Mouse (Mus musculus) forebrain, embryonic 11.5 days (tissue): ENCODE measurements at regions not wholly inside any gene's neighbourhood (a gene's known extent, or its start where the extent isn't known, plus 50 kb on each side); places are given as distances from the start of the nearest gene placed in this dataset.

ENCODE experiments used
- ATAC-seq: fragments of 200-750 bp; cut with Nextera tagmentation; replicated peaks from 2 replicates; pipeline ENCODE4 v1.8.0; 2017; ENCODE audit warnings: moderate TSS enrichment; ENCODE audit not compliant: low FRiP score
- DNase-seq: peaks from one replicate; pipeline ENCODE4 v3.0.0-alpha.2; 2017; ENCODE audit warnings: low spot score
- H3K27ac ChIP-seq: fragments of 300-500 bp; sonication (generic); 2 replicates; pipeline ENCODE4 v1.5.1; 2014; ENCODE audit warnings: low read depth, low read length
- H3K27me3 ChIP-seq: fragments of 300-500 bp; sonication (generic); 2 replicates; pipeline ENCODE4 v1.6.1; 2014; ENCODE audit warnings: mild to moderate bottlenecking, low read length, mixed read lengths; ENCODE audit not compliant: control insufficient read depth, insufficient read depth
- H3K36me3 ChIP-seq: fragments of 300-500 bp; sonication (generic); 2 replicates; pipeline ENCODE4 v1.6.1; 2014; ENCODE audit warnings: mild to moderate bottlenecking, low read length, moderate library complexity, mixed read lengths; ENCODE audit not compliant: control insufficient read depth, insufficient read depth
- H3K4me1 ChIP-seq: fragments of 300-500 bp; sonication (generic); replicated peaks from 2 replicates; pipeline ENCODE4 v1.6.1; 2014; ENCODE audit warnings: low read length, mixed read lengths; ENCODE audit not compliant: control insufficient read depth, insufficient read depth
- H3K4me2 ChIP-seq: fragments of 300-500 bp; sonication (generic); 2 replicates; pipeline ENCODE4 v1.6.1; 2014; ENCODE audit warnings: low read depth, mild to moderate bottlenecking, low read length, moderate library complexity, mixed read lengths; ENCODE audit not compliant: severe bottlenecking
- H3K4me3 ChIP-seq: fragments of 300-500 bp; sonication (generic); 2 replicates; pipeline ENCODE4 v1.5.1; 2014; ENCODE audit warnings: low read depth, low read length
- H3K9ac ChIP-seq: fragments of 300-500 bp; sonication (generic); 2 replicates; pipeline ENCODE4 v1.6.1; 2014; ENCODE audit warnings: low read length
- H3K9me3 ChIP-seq: fragments of 300-500 bp; sonication (generic); 2 replicates; pipeline ENCODE4 v1.6.1; 2016; ENCODE audit warnings: low read length, mixed read lengths; ENCODE audit not compliant: control insufficient read depth
- WGBS: fragments of 180-500 bp; shearing (Covaris S2); extraction: QIAGEN DNeasy Blood & Tissue Kit; methylation state at CpG from one replicate; pipeline ENCODE4 v1.1.7; 2014; 5-methylcytosine and 5-hydroxymethylcytosine counted together

- DNase-seq (no peak), ATAC-seq (peak; percentile 42; the same call in 1 of the 2 replicates)
- Histone ChIP-seq H3K4me2 (no peak overlapping the region), H3K9me3 (no peaks in the 10 kb centered on the region), H3K27ac (no peak overlapping the region), H3K36me3 (no peaks in the 10 kb centered on the region), H3K27me3 (no peaks in the 10 kb centered on the region), H3K4me1 (no peaks in the 10 kb centered on the region), H3K9ac (no peak overlapping the region), H3K4me3 (no peak overlapping the region)
Measured at GRCm38 (mm10) chrX:145672776-145673175, 167.8 kb upstream of the Amot start.

DNA sequence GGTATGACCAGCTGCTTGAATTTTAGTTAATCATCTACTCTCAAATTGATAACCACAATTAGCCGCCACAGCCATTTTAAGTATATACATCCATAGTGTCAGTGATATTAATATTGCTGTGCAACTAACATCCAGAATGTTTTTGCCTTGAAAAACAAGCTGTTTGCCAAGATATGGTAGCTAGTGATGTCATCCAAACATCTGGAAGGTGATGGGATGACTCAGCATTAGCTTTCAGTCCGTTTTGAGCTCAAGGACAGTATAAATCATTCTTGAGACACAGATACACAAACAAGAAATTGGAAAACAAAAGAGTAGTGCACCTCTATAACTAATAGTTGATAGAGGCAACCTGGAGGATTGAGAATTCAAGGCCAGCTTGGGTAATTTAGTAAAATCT, 146.7 kb upstream of the Amot start:
- H3K27me3 ChIP-seq, result no peaks in the 10 kb centered on the region
- H3K4me3 ChIP-seq, result no peak overlapping the region
- DNase-seq, result no peak
- no peak overlapping the region for H3K4me2 ChIP-seq
- no peak for ATAC-seq
- H3K9ac ChIP-seq, result no peak overlapping the region
- no peaks in the 10 kb centered on the region for H3K4me1 ChIP-seq
- H3K9me3 ChIP-seq, result no peaks in the 10 kb centered on the region
- H3K27ac ChIP-seq, result no peak overlapping the region
- H3K36me3 ChIP-seq, result no peaks in the 10 kb centered on the region
- 79% methylated on average over 2 of the region's 2 CpGs for WGBS

- H3K9me3 ChIP-seq, result no peaks in the 10 kb centered on the region
- H3K27me3 ChIP-seq, result no peaks in the 10 kb centered on the region
- DNase-seq (no peak), ATAC-seq (no peak)
- no peak overlapping the region for H3K4me3 ChIP-seq
- H3K36me3 ChIP-seq, result no peaks in the 10 kb centered on the region
- no peak overlapping the region for H3K9ac ChIP-seq
- H3K4me1 ChIP-seq, result no peaks in the 10 kb centered on the region
- WGBS, result 63% methylated on average over 3 of the region's 3 CpGs
- H3K4me2 ChIP-seq, result no peak overlapping the region
- no peak overlapping the region for H3K27ac ChIP-seq
Measured at GRCm38 (mm10) chrX:145619649-145620048, 114.7 kb upstream of the Amot start.

- no peaks in the 10 kb centered on the region for H3K9me3 ChIP-seq
- no peak overlapping the region for H3K9ac ChIP-seq
- DNase-seq (no peak), ATAC-seq (no peak)
- H3K4me2 ChIP-seq, result no peak overlapping the region
- H3K4me1 ChIP-seq, result no peaks in the 10 kb centered on the region
- no peak overlapping the region for H3K27ac ChIP-seq
- 87% methylated on average over 10 of the region's 10 CpGs for WGBS
- H3K36me3 ChIP-seq, result no peaks in the 10 kb centered on the region
- no peak overlapping the region for H3K4me3 ChIP-seq
- no peaks in the 10 kb centered on the region for H3K27me3 ChIP-seq
Measured at GRCm38 (mm10) chrX:145602085-145602484, 97.1 kb upstream of the Amot start.

- Histone ChIP-seq H3K4me3 (no peak overlapping the region), H3K27ac (no peak overlapping the region), H3K9me3 (no peaks in the 10 kb centered on the region), H3K9ac (no peak overlapping the region), H3K4me1 (no peaks in the 10 kb centered on the region), H3K36me3 (no peaks in the 10 kb centered on the region), H3K27me3 (no peaks in the 10 kb centered on the region), H3K4me2 (no peak overlapping the region)
- no peak for DNase-seq
- no peak for ATAC-seq
- 61% methylated on average over 1 of the region's 1 CpGs for WGBS
Measured at GRCm38 (mm10) chrX:145590733-145591132, 85.8 kb upstream of the Amot start.

GRCm38 (mm10) chrX:145567528-145567927, 62.5 kb upstream of the Amot start:
- H3K36me3 ChIP-seq, result no peaks in the 10 kb centered on the region
- no peak overlapping the region for H3K4me3 ChIP-seq
- no peaks in the 10 kb centered on the region for H3K4me1 ChIP-seq
- DNase-seq, result no peak
- H3K9ac ChIP-seq, result no peak overlapping the region
- ATAC-seq, result no peak
- H3K4me2 ChIP-seq, result no peak overlapping the region
- no peaks in the 10 kb centered on the region for H3K27me3 ChIP-seq
- WGBS, result 85% methylated on average over 3 of the region's 3 CpGs
- no peaks in the 10 kb centered on the region for H3K9me3 ChIP-seq
- no peak overlapping the region for H3K27ac ChIP-seq

- H3K4me3 ChIP-seq, result no peak overlapping the region
- no peaks in the 10 kb centered on the region for H3K4me1 ChIP-seq
- no peak for DNase-seq
- H3K9ac ChIP-seq, result no peak overlapping the region
- no peaks in the 10 kb centered on the region for H3K36me3 ChIP-seq
- ATAC-seq, result no peak
- no peak overlapping the region for H3K4me2 ChIP-seq
- no peak overlapping the region for H3K27ac ChIP-seq
- WGBS, result 75% methylated on average over 2 of the region's 2 CpGs
- H3K9me3 ChIP-seq, result no peaks in the 10 kb centered on the region
- no peaks in the 10 kb centered on the region for H3K27me3 ChIP-seq
Measured at GRCm38 (mm10) chrX:145567073-145567472, 62.1 kb upstream of the Amot start.

- Histone ChIP-seq H3K27me3 (no peaks in the 10 kb centered on the region), H3K9ac (no peak overlapping the region), H3K27ac (no peak overlapping the region), H3K4me1 (no peaks in the 10 kb centered on the region), H3K36me3 (no peaks in the 10 kb centered on the region), H3K9me3 (no peaks in the 10 kb centered on the region), H3K4me2 (no peak overlapping the region), H3K4me3 (no peak overlapping the region)
- ATAC-seq (no peak), DNase-seq (no peak)
- WGBS, result 83% methylated on average over 1 of the region's 1 CpGs
Measured at GRCm38 (mm10) chrX:145558881-145559280, 53.9 kb upstream of the Amot start.
